Mouse (Mus musculus) regulatory T cell (primary cell): ENCODE results near the gene Eml1.

Experiments
- in situ Hi-C: fragments of 300-600 bp; cut with MboI, MseI; formaldehyde crosslinking; loops from one replicate; pipeline ENCODE4 v1.15.1; 2025; ENCODE audit warnings: high pct_unique_total_duplicates

The Eml1 gene

GRCm38 (mm10) chr12:108370596-108371428 is at the start of gene Eml1:
Gene Eml1, plus strand, starts transcription at chr12:108370957.
- in situ Hi-C loops = loop anchor here (10.0 kb wide), 1 partner anchor 884 kb away; no protein-coding TSS in a partner anchor

- in situ Hi-C loops = no loop called here
These were observed 44.4 kb upstream of the Eml1 start for GRCm38 (mm10) chr12:108326401-108326800.

GRCm38 (mm10) chr12:108327889-108328491 is 42.8 kb upstream of the Eml1 start:
- in situ Hi-C loops = no loop called here

GRCm38 (mm10) chr12:108333056-108333455 is 37.7 kb upstream of the Eml1 start:
- in situ Hi-C loops = no loop called here

- in situ Hi-C loops = no loop called here
These were observed 37.3 kb upstream of the Eml1 start for GRCm38 (mm10) chr12:108333481-108333882.

DNA sequence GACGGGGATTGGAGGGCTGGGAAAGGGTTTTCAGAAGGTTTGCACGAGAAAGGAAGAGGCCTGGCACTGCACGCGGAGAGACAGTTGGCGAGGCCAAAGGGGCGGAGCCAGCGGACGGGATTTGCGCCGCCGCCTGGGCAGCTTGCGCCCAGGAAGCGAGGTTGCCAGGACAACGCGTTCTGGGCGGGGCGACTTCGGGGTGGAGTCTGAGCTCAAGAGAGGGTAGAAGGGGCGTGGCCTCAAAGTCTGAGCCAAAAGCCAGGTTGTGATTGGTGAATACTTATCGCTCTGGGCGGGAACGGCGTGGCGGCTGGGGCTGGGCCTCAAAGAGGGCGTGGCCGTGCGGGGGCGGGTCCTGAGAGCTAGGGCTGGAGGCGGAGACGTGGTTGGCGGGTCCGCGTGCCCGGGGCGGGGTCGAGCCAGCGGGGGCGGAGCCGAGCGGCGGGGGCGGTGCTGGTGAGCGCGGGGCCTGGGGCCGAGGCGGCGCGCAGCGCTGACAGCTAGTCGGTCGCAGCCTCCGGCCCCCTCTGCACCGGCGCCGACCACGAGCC is 36.8 kb upstream of the Eml1 start, which contains the start of gene Cyp46a1:
TSS of gene Cyp46a1 (plus strand) at position 487 of the 551 bp plus-strand sequence.
- in situ Hi-C loops = no loop called here

- in situ Hi-C loops = no loop called here
These were observed 36.2 kb upstream of the Eml1 start for GRCm38 (mm10) chr12:108334529-108334928.

GRCm38 (mm10) chr12:108338572-108339190 is 32.1 kb upstream of the Eml1 start:
- in situ Hi-C loops = no loop called here

DNA sequence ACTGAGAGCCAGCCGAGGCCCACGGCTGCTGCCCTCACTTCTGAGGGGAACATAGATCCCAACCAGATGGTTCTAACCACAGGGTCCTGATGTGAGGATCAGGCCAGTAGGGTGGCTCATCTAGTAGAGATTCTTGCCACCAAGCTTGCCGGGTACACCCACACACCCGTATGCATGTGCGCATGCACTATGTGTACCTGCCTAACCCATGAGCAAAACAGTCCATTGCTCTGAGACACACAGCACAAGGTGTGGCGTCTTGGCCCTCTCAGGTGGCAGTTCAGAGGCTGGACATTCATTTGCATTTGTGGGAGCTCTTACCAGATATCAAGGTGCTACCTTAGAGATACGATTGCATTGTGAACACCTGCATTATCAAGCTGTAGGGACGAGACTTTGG is 22.6 kb upstream of the Eml1 start:
- in situ Hi-C loops = no loop called here

DNA sequence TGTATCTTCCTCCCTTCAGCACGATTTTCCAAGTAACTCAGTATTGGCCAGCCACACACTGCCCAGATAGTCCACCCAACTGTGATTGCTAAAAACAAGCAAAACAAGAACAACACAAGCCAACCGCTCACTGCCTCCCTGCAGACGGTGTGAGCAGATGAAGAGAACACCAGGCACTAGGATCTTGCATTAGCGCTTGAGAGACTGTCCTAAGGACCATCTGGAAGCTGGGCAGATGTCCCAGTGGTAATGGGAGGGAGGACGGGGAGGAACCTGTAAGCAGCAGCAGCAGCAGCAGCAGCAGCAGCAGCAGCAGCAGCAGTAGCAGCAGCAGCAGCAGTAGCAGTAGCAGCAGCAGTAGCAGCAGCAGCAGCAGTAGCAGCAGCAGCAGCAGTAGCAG is 21.7 kb upstream of the Eml1 start:
- in situ Hi-C loops = no loop called here

GRCm38 (mm10) chr12:108350931-108351330 is 19.8 kb upstream of the Eml1 start:
- in situ Hi-C loops = no loop called here

DNA sequence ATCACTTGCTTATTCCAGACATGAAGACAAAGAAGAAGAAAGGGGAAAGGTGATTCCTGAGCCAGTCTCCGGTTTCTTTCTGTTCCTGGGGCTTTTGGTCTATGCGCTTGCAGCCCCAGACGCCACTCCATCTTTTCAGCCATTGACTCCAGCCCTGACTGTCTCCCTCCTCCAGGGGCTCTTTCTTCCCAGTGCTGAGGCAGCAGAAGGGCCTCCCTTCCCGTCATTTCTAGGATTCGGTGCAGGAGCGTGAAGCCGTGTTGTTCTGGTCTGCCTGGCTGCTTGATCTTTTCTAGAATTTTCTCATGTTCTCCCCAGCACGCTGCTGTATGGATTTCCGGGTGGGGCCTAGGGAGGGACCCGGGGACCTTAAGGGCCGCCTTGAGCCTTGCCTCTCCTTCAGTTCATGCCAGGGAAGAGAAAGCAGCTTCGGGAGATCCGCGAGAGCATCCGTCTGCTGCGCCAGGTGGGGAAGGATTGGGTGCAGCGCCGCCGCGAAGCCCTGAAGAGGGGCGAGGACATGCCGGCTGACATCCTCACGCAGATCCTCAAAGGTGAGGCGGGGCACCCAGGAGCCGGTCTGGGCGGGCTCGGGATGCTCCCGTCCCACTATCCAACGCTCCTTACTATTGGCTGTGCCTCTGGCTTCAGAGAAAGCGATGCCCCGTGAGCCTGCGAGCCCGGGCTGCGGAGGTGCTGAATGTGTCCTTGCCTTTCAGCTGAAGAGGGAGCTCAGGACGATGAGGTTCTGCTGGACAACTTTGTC is 18.2 kb upstream of the Eml1 start:
- in situ Hi-C loops = no loop called here

DNA sequence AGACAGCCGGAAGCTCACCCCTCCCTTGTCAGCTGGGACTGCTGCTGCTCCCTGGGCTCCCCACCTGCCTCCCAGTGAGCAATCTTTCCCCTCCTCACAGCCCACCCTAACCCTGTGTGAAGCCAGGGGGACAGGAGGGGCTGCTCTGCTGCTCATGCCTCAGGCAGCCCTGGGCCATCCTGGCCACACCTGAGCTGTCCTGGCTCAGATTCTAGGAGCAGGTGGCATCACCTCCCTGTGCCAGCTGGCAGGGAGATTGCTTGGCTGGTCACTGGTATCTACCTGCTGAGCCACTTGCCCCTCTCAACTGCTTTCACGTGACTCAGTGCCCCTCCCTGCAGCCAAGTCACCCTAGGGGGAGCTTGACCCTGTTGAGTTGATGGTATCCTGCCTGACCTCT is 16.5 kb upstream of the Eml1 start:
- in situ Hi-C loops = no loop called here

- in situ Hi-C loops = no loop called here
These were observed 15.5 kb upstream of the Eml1 start for GRCm38 (mm10) chr12:108355271-108355670.

GRCm38 (mm10) chr12:108355986-108356385 is 14.8 kb upstream of the Eml1 start:
- in situ Hi-C loops = no loop called here

- in situ Hi-C loops = loop anchor here (5.0 kb wide), 1 partner anchor 134 kb away; no protein-coding TSS in a partner anchor
These were observed 7.0 kb upstream of the Eml1 start for GRCm38 (mm10) chr12:108363796-108364195.

DNA sequence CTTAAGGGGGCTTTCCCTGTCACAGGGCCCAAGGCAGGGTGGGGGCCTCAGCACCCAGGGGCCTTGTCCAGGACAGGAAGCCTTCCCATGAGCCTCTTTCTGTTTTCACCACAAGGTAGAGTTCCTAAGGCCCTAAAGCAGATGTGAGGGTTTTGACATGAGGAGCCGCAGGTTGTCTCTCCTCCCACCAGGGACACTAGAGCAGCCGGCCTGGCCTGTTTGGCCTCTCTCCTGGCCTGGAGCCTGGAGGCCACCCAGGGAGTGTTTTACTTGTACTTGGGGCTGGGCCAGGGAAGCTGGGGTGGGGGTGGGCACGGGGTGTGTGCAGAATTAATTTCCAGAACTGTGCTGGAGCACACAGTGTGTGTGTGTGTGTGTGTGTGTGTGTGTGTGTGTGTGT is 5.4 kb upstream of the Eml1 start:
- in situ Hi-C loops = no loop called here

DNA sequence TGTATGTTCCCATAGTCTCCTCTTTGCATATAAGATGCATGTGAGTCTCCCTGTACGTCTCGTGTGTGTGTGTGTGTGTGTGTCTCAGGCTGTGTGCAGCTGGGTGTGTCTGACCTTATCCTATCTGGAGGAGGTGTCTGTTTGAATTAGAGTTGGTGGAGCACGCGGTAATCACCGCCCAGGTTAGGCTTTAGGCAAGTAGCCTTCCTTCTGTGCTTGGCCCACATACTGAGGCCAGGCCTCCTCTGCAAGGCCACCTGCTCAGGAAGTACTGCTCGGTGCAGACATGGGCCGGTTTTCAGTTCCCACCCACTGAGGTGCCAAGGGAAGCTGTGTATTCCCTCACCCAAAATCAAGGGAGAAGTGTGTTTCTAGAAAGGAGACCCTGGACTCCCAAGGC is 4.9 kb upstream of the Eml1 start:
- in situ Hi-C loops = no loop called here

GRCm38 (mm10) chr12:108367909-108368308 is 2.8 kb upstream of the Eml1 start:
- in situ Hi-C loops = no loop called here

DNA sequence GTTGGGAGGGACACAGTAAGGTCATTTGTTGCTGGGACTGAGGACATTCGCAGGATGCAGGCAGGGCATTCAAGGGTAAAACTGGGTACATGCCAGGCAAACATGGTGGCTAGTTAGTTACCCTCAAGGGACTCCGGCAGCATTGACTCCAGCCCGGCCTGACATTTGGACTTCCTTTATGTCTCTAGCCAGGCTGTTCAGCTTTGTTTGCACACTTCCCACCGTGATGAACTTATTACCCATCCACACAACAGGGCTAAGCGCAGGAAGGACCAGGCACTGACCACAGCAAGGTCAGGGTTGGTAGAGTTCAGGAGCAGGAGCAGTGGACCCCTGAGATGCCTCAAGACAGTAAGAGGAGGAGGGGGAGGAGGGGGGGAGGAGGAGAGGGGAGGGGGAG is 1.8 kb upstream of the Eml1 start:
- in situ Hi-C loops = no loop called here

DNA sequence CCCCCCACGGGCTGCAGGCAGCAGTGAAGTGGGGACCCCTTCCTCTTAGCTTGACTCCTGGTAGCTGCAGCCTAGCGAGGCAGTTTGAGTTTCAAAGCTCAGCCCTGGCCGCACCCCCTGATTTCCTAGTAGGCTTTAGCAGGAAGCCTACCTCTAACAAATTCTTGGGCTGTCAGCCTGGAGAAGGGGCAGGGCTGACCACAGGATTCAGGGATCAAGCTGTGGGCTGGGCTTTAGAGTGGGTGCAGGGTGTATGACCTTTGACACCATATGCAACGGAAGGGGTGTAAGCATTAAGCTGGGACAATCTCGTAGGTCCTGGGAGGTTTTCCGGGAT is 640 bp downstream of the Eml1 start:
- in situ Hi-C loops = loop anchor here (10.0 kb wide), 1 partner anchor 883 kb away; no protein-coding TSS in a partner anchor
